Mouse (Mus musculus) hindbrain, embryonic 10.5 days (tissue): Measurements from ENCODE around the gene Lactbl1. TPM values are rescaled to one million over a fixed set of nuclear protein-coding genes. Genes with fewer than 3 reads are reported as not detected.

Experiments
- DNase-seq: peaks from one replicate; pipeline ENCODE4 v3.0.0-alpha.2; 2017; ENCODE audit warnings: low spot score
- H3K27ac ChIP-seq: fragments of 300-500 bp; sonication (generic); 2 replicates; pipeline ENCODE4 v1.5.1; 2016; ENCODE audit warnings: mild to moderate bottlenecking, moderate library complexity
- H3K27me3 ChIP-seq: fragments of 300-500 bp; sonication (generic); 2 replicates; pipeline ENCODE4 v1.6.1; 2016; ENCODE audit warnings: mild to moderate bottlenecking; ENCODE audit not compliant: poor library complexity, insufficient read depth, severe bottlenecking
- H3K36me3 ChIP-seq: fragments of 300-500 bp; sonication (generic); 2 replicates; pipeline ENCODE4 v1.6.1; 2016; ENCODE audit warnings: mild to moderate bottlenecking, moderate library complexity
- H3K4me1 ChIP-seq: fragments of 300-500 bp; sonication (generic); replicated peaks from 2 replicates; pipeline ENCODE4 v1.6.1; 2016; ENCODE audit warnings: mild to moderate bottlenecking
- H3K4me3 ChIP-seq: fragments of 300-500 bp; sonication (generic); 2 replicates; pipeline ENCODE4 v1.5.1; 2016; ENCODE audit warnings: mild to moderate bottlenecking, moderate library complexity
- H3K9me3 ChIP-seq: fragments of 300-500 bp; sonication (generic); 2 replicates; pipeline ENCODE4 v1.6.1; 2016; ENCODE audit warnings: mild to moderate bottlenecking, moderate library complexity
- WGBS: fragments of 180-500 bp; shearing (Covaris S2); methylation state at CpG from one replicate; pipeline ENCODE4 v1.1.7; 2016; 5-methylcytosine and 5-hydroxymethylcytosine counted together
- polyA plus RNA-seq: library from polyadenylated mRNA; unstranded; fragments of >200 nt; fragmentation: Nextera tagmentation; extraction: Ambion mirVana; gene quantifications from 2 replicates; pipeline ENCODE4 v1.2.1, GENCODE M21; 2016

Lactbl1 gene
- polyA plus RNA-seq, 1 experiment from 2014 or later: not detected

DNA sequence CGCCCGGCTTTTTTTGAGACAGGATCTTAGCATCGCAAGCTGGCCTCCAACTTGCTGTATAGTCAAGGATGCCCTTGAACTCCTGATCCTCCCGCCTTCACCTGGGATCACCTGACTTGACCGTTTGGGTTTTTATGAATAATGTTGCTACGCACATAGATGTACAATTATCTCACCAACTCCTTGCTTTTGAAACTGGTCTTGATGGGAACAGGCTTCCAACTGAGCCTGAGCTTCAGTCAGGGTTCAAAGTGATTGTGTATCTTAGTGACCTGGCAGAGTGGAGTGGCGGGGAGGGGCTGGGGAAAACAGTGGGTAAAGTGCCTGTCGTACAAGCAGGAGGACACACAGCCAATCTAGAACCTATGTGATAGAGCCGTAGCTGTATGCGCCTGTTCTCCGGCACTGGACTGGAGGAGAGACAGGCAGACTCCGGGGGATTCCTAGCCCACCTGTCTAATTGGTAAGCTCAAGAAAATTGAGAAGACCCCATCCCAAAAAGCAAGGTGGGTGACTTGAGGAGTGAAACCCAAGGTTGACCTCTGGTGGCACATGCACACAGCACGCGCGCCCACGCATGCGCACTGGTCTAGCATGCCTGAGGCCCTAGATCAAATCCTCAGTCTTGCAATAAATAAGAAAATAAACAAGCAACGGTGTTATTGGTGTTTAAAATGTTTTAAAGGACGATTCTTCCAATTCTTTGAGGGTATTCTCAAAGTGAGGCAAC, 16.5 kb upstream of the Lactbl1 start:
- Histone ChIP-seq H3K4me3 (no peak overlapping the region), H3K9me3 (no peaks in the 10 kb centered on the region), H3K27me3 (no peaks in the 10 kb centered on the region), H3K36me3 (no peaks in the 10 kb centered on the region), H3K27ac (no peak overlapping the region), H3K4me1 (peaks cover 11% of the 10 kb centered on the region)
- 93% methylated on average over 19 of the region's 19 CpGs for WGBS
- DNase-seq: no peak

DNA sequence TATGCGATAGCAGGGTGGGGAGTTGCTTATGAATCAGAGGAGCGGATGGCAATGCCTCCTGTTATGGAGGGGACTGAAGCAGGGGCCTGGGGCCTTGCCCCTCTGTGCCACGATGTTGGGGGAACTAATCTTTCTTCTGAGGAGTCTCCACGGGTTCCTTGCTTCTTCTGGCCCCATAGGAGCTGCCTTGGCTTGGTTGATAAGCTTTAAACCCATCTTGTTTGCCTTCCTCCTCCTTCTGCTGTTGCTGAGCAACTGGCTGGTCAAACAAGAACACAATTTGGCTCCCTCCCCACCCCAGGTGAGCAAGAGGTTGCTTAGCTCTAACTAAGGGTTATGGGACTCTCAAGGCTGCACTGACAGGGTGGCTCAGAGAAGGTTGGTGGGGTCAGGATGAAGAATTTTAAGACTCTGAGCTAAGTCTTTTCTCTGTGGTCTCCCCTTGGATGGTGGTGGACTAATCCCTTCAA, 12.0 kb upstream of the Lactbl1 start, which contains the start of gene Tex46:
TSS of gene Tex46 (plus strand) at position 51 of the 470 bp plus-strand sequence.
- H3K4me1 ChIP-seq: 0 out of 2 replicates have a peak, but pooled peaks cover 5% of the 10 kb centered on the region
- H3K36me3 ChIP-seq: no peaks in the 10 kb centered on the region
- no peak within 1 kb of the TSS for H3K4me3 ChIP-seq
- DNase-seq: no peak
- 64% methylated on average over 4 of the region's 4 CpGs for WGBS
- no peaks in the 10 kb centered on the region for H3K27me3 ChIP-seq
- no peak within 1 kb of the TSS for H3K27ac ChIP-seq
- H3K9me3 ChIP-seq: no peaks in the 10 kb centered on the region

DNA sequence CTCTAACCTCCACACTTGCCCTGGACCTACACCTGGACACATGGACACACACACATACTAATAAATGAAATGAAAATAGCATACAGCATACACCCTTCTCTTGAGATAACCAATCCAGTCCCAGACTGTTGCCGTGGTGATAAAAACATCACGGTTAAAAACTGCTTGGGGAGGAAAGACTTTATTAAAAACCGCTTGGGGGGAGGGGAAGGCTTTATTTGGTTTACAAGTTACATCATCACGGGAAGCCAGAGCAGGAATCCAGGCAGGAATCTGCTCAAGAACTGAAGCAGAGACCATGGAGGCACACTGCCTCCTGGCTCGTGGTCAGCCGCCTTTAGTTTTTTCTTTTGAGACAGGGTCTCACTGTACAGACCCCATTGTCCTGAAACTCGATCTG, 8.8 kb upstream of the Lactbl1 start:
- H3K9me3 ChIP-seq: no peaks in the 10 kb centered on the region
- WGBS: 76% methylated on average over 7 of the region's 7 CpGs
- DNase-seq: no peak
- H3K4me3 ChIP-seq: no peak overlapping the region
- H3K27me3 ChIP-seq: no peaks in the 10 kb centered on the region
- H3K36me3 ChIP-seq: no peaks in the 10 kb centered on the region
- no peak overlapping the region for H3K27ac ChIP-seq
- peaks cover 9% of the 10 kb centered on the region for H3K4me1 ChIP-seq

DNA sequence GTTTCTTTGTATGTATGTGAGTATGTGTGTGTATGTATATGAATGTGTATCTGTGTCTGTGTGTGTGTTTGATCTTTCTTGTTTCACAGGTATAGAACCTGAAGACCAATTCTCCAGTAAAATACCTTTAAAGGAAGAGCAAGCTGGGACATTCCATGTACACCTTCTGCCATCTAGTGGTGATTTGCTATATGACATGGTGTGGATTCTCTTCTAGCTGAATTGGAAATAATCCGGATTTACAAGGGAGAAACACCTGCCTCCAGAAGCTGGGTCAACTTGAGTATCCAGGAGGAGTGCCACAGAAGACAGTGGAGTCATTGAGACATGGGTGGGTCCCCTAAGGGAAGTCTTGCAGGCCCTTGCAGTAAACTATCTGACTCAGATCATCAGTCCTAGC, 1.1 kb upstream of the Lactbl1 start:
- Histone ChIP-seq H3K36me3 (no peaks in the 10 kb centered on the region), H3K27me3 (peaks cover 3% of the 10 kb centered on the region; the same call in 1 of the 2 replicates), H3K9me3 (no peaks in the 10 kb centered on the region), H3K4me3 (no peak overlapping the region), H3K27ac (no peak overlapping the region), H3K4me1 (peaks cover 12% of the 10 kb centered on the region)
- 3% methylated on average over 1 of the region's 1 CpGs for WGBS
- no peak for DNase-seq

DNA sequence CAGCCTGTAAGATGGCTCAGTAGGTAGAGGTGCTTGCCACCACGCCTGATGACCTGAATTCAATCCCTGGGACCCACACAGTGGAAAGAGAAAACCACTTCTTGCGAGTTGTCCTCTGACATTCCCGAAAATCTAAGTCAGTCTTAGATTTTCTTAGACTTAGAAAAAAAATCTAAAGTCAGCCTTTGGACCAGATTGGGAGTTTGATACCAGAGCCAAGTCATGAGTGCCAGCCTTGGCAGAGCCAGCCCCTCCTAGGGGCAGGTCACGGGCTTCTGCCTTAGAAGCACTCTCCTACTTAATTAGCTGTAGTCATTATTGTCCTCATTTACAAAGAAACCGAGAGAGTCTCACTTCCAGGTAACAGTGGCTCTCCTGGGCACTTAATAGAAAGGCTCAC, 465 bp upstream of the Lactbl1 start:
- no peak overlapping the region for H3K4me3 ChIP-seq
- H3K9me3 ChIP-seq: no peaks in the 10 kb centered on the region
- peaks cover 12% of the 10 kb centered on the region for H3K4me1 ChIP-seq
- no peak for DNase-seq
- H3K36me3 ChIP-seq: no peaks in the 10 kb centered on the region
- WGBS: 61% methylated on average over 5 of the region's 5 CpGs
- peaks cover 3% of the 10 kb centered on the region; the same call in 1 of the 2 replicates for H3K27me3 ChIP-seq
- H3K27ac ChIP-seq: no peak overlapping the region

DNA sequence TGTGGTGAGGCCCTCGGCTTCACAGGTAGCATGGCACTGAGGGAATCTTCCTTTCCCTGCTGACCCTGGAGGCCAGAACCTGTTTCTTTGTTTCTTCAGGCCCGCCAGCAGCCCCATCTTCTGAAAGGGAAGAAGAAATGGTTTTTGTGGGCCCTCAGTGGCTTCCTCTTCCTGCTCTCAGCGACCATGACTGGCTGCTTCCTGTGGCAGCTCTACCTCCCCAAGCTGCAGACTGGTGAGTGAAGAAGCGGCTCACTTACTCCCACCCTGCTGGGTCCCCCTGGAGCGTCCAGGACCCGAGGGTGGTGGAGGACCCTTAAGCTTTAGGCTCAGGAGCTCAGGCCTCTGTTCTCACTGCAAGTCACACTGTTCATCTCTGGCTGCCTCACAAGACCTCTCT, 4.2 kb downstream of the Lactbl1 start:
- Histone ChIP-seq H3K27ac (no peak overlapping the region), H3K4me1 (0 out of 2 replicates have a peak, but pooled peaks cover 4% of the 10 kb centered on the region), H3K9me3 (no peaks in the 10 kb centered on the region), H3K27me3 (peaks cover 3% of the 10 kb centered on the region; the same call in 1 of the 2 replicates), H3K36me3 (no peaks in the 10 kb centered on the region), H3K4me3 (no peak overlapping the region)
- 75% methylated on average over 6 of the region's 6 CpGs for WGBS
- no peak for DNase-seq

DNA sequence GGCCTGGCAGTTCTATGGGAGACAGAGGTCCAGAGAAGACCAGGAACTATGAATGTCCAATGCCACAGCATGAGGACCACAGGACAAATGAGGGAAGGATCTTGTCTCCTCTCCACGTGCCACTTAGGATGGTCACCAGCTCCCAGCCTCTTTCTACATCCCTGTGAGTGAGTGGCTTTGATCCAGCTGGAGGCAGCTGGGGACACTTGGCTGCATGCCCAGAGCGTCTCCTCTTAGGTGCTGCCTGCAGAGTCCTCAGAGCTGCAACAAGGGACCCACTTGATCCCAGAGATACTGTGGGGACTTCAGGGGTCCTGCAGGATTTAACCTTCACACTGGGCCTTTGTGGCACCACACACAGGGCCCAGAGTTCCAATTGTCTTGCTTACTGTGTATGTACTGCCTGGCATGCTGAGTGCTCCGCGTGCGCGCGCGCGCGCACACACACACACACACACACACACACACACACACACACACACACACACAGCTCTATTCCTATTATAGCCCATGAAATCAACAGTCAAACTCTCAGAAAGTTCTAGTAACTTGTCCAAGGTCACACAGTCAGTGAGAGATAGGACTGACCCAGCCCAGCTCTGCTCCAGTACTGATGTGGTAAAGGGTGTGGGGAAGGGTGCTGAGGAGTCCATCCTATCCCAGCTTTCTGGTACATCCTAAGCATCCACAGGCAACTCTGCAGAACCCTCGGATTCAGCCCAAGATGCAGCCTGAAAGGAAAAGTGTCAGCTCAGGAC, 9.0 kb downstream of the Lactbl1 start:
- peaks cover 11% of the 10 kb centered on the region for H3K27me3 ChIP-seq
- WGBS: 89% methylated on average over 11 of the region's 11 CpGs
- no peaks in the 10 kb centered on the region for H3K36me3 ChIP-seq
- no peak for DNase-seq
- H3K4me3 ChIP-seq: no peak overlapping the region
- H3K27ac ChIP-seq: no peak overlapping the region
- H3K4me1 ChIP-seq: 0 out of 2 replicates have a peak, but pooled peaks cover 4% of the 10 kb centered on the region
- peaks cover 7% of the 10 kb centered on the region; the same call in 1 of the 2 replicates for H3K9me3 ChIP-seq

DNA sequence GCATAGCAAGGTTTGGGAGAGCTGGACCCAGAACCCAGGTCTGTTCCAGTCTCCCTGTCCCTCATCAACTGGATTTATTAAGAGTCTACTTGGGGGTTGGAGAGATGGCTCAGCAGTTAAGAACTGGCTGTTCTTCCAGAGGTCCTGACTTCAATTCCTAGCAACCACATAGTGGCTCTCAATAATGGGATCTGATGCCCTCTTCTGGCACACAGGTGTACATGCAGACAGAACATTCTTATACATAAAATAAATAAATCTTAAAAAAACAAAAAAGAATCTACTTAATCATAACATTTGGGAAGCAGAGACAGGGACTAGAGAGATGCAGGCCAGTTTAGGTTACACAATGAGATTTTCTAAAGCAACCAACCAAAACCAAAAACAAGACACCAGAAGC, 13.6 kb downstream of the Lactbl1 start:
- peaks cover 28% of the 10 kb centered on the region for H3K4me1 ChIP-seq
- peaks cover 54% of the 10 kb centered on the region for H3K27me3 ChIP-seq
- no peak for DNase-seq
- peaks cover 7% of the 10 kb centered on the region; the same call in 1 of the 2 replicates for H3K9me3 ChIP-seq
- H3K27ac ChIP-seq: no peak overlapping the region
- H3K36me3 ChIP-seq: no peaks in the 10 kb centered on the region
- H3K4me3 ChIP-seq: no peak overlapping the region

DNA sequence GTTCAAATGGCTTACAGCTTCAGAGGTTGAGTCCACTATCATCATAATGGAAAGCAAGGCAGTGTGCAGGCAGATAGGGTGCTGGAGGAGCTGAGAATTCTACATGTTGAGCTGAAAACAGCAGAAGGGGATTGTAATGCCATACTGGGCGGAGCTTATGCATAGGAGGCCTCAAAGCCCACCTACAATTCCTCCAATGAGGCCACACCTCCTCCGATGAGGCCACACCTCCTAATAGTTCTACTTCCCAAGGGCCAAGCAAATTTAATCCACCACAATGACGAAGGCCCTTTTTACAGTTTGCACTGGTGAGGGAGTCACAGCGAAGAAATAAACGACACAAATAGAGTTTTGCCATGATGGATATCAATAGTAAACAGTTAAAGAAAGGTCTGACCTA, 14.1 kb downstream of the Lactbl1 start:
- WGBS: 61% methylated on average over 5 of the region's 5 CpGs
- Histone ChIP-seq H3K36me3 (no peaks in the 10 kb centered on the region), H3K27me3 (peaks cover 54% of the 10 kb centered on the region), H3K27ac (no peak overlapping the region), H3K9me3 (peaks cover 7% of the 10 kb centered on the region; the same call in 1 of the 2 replicates), H3K4me3 (no peak overlapping the region), H3K4me1 (peaks cover 28% of the 10 kb centered on the region)
- no peak for DNase-seq

DNA sequence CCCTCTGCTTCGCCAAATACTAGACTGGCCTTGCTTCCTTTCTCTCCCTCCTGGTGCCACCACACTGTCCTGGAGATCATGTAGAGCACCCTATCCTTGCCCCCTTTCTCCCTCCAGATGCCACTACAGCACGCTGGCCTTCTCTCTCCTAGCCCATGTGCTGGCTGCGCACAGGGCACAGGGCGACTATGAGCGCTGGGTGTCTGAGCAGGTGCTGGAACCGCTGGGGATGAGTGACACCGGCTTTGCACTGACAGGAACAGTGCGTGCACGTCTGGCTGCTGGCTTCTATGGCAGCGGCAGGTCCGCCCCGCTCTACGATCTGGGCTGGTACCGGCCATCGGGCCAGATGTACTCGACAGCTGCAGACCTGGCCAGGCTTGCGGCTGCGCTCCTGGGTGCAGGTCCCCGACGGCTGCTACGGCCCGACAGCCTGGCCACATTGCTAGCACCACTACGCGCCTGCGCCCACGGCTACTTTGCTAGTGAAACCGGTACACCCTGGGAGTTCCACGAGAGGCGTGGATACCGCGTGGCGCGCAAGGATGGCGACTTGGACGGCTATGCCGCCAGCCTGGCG, 14.7 kb downstream of the Lactbl1 start:
- peaks cover 7% of the 10 kb centered on the region; the same call in 1 of the 2 replicates for H3K9me3 ChIP-seq
- H3K4me1 ChIP-seq: peaks cover 28% of the 10 kb centered on the region
- peak overlapping the region; percentile 60 for H3K4me3 ChIP-seq
- H3K36me3 ChIP-seq: no peaks in the 10 kb centered on the region
- peak; percentile 39 for DNase-seq
- peak overlapping the region; percentile 82 for H3K27ac ChIP-seq
- 16% methylated on average over 37 of the region's 37 CpGs for WGBS
- peaks cover 54% of the 10 kb centered on the region for H3K27me3 ChIP-seq

DNA sequence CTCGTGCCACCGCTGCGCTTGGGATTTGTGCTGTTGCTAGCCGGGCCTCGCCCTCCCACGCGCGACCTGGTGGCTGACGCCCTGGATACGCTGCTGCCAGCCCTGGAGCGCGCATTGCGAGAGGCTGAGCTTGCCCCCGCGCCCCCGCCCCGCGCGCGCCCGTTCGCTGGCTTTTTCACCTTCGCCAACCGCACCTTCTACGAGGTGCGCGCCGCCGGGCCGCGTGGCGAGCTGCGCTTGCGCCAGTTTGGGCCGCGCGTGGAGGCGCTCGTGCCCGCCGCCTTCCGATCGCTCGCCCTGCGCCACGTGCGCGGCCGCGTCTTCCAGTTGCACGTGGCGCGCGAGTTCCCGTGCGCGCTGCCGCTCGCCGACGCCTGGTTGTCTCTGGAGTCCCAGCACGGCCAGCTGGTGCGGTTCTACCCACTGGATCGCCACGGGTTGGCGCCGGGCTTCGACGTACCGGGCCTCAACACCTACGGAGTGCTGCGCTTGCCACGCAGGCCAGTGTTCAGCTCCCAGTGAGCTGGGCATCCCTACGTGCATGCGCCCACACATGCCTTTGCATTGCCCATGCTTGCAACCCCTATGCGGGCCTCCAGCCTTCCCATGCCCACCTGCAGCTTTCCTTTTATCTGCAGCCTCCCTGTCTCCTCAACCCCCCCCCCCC, 15.3 kb downstream of the Lactbl1 start:
- 3% methylated on average over 76 of the region's 76 CpGs for WGBS
- H3K4me1 ChIP-seq: peaks cover 28% of the 10 kb centered on the region
- H3K27me3 ChIP-seq: peaks cover 54% of the 10 kb centered on the region
- H3K27ac ChIP-seq: peak overlapping the region; percentile 82
- peaks cover 7% of the 10 kb centered on the region; the same call in 1 of the 2 replicates for H3K9me3 ChIP-seq
- peak overlapping the region; percentile 60 for H3K4me3 ChIP-seq
- H3K36me3 ChIP-seq: no peaks in the 10 kb centered on the region
- peak; percentile 47 for DNase-seq

DNA sequence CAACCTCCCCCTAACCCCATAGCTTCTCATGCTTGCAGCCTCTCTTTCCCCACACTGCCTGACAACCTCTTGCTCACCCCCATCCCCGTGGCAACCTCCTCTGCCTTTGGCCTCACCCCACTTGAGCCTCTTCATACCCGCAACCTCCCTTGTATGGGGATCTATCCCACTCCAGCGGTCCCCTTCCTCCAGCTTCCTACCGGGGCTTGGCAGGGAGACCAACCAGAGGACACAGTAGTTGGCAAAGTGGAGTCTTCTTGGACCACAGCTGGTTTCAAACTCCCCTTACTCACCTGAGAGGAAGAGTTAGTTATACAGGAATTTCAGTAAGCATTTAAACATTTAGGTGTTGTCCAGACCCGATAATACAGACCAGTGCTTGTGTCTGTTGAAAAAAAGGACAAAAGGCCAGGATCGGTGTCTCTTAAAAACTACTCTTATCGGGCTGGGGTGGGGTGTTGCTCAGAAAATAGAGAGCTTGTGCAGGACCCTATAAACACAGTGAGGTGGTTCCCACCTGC, 15.9 kb downstream of the Lactbl1 start:
- no peak for DNase-seq
- Histone ChIP-seq H3K27ac (peak overlapping the region; percentile 82), H3K4me1 (peaks cover 28% of the 10 kb centered on the region), H3K4me3 (peak overlapping the region; percentile 60), H3K9me3 (peaks cover 7% of the 10 kb centered on the region; the same call in 1 of the 2 replicates), H3K36me3 (no peaks in the 10 kb centered on the region), H3K27me3 (peaks cover 54% of the 10 kb centered on the region)
- WGBS: 35% methylated on average over 7 of the region's 7 CpGs
